Mouse (Mus musculus): ENCODE results near the gene Wdr66.

GRCm38 (mm10) chr5:123297830-123298229, 45.9 kb downstream of the Wdr66 start:
- no peak for TF ChIP-seq CTCF (IDR thresholded peaks at IDR 0.05; ENCODE audit: control insufficient read depth, insufficient read depth, insufficient replicate concordance, low read depth, low read length)
- no peak for TF ChIP-seq POLR2A (IDR thresholded peaks at IDR 0.05; ENCODE audit: control insufficient read depth, low read depth, low read length)

All from testis, adult 2 months (tissue).